Mouse (Mus musculus) thymus, adult 2 months (tissue): ENCODE results near the gene Mfsd2b. TPM values are rescaled to one million over a fixed set of nuclear protein-coding genes. Genes with fewer than 3 reads are reported as not detected.
"Not testable (repeated sequence)": the region's sequence is repeated elsewhere in the genome, so short reads cannot be mapped to it uniquely, and the experiment has no call there.

Source experiments
- DNase-seq: peaks from one replicate; pipeline ENCODE4 v3.0.0; 2021
- H3K27ac ChIP-seq: fragments of 200-500 bp; 2 replicates; pipeline ENCODE4 v1.5.1; 2012; ENCODE audit warnings: low read length, control low read depth; ENCODE audit not compliant: control insufficient read depth, insufficient read depth
- H3K27me3 ChIP-seq: fragments of 200-500 bp; 2 replicates; pipeline ENCODE4 v1.6.1; 2012; ENCODE audit warnings: mild to moderate bottlenecking, low read length, moderate library complexity, mixed read lengths; ENCODE audit not compliant: control insufficient read depth, insufficient read depth
- H3K36me3 ChIP-seq: fragments of 200-500 bp; 2 replicates; pipeline ENCODE4 v1.6.1; 2012; ENCODE audit warnings: mild to moderate bottlenecking, low read length, moderate library complexity; ENCODE audit not compliant: control insufficient read depth, insufficient read depth
- H3K4me1 ChIP-seq: fragments of 200-500 bp; replicated peaks from 2 replicates; pipeline ENCODE4 v1.6.1; 2012; ENCODE audit warnings: low read length; ENCODE audit not compliant: control insufficient read depth, insufficient read depth
- H3K4me3 ChIP-seq: fragments of 200-500 bp; 2 replicates; pipeline ENCODE4 v1.5.1; 2012; ENCODE audit warnings: mild to moderate bottlenecking, low read length, control low read depth, moderate library complexity; ENCODE audit not compliant: control insufficient read depth, insufficient read depth
- CTCF ChIP-seq: fragments of 200-500 bp; IDR thresholded peaks from 2 replicates; pipeline ENCODE4 v1.5.1; 2012; ENCODE audit warnings: mild to moderate bottlenecking, control low read depth, low read length, moderate library complexity, borderline replicate concordance; ENCODE audit not compliant: control insufficient read depth, poor library complexity, insufficient read depth; ENCODE audit errors: extremely low read depth
- POLR2A ChIP-seq: fragments of 200-500 bp; IDR thresholded peaks from 2 replicates; pipeline ENCODE4 v1.6.1; 2012; ENCODE audit warnings: mild to moderate bottlenecking, low read length, control low read depth, moderate library complexity; ENCODE audit not compliant: control insufficient read depth, poor library complexity, insufficient read depth; ENCODE audit errors: extremely low read depth
- WGBS: fragments of 180-500 bp; shearing (Covaris S2); methylation state at CpG from one replicate; pipeline ENCODE4 v1.1.7; 2018; 5-methylcytosine and 5-hydroxymethylcytosine counted together
- polyA plus RNA-seq: library from polyadenylated mRNA; depleted of rRNA; stranded (reverse); fragments of >200 nt; gene quantifications from 2 replicates; pipeline ENCODE4 v1.2.3, GENCODE M21; 2012

The Mfsd2b gene
- polyA plus RNA-seq, 1 experiment: 2.7 TPM

GRCm38 (mm10) chr12:4889251-4889650, 15.1 kb upstream of the Mfsd2b start:
- no peak overlapping the region for H3K27ac ChIP-seq
- no peaks in the 10 kb centered on the region for H3K4me1 ChIP-seq
- DNase-seq: no peak
- TF ChIP-seq CTCF (no peak), POLR2A (no peak)
- no peaks in the 10 kb centered on the region for H3K27me3 ChIP-seq
- H3K36me3 ChIP-seq: peaks cover 10% of the 10 kb centered on the region; the same call in 1 of the 2 replicates
- 97% methylated on average over 2 of the region's 2 CpGs for WGBS
- no peak overlapping the region for H3K4me3 ChIP-seq

GRCm38 (mm10) chr12:4888739-4889138, 14.6 kb upstream of the Mfsd2b start:
- TF ChIP-seq CTCF: no peak
- TF ChIP-seq POLR2A: no peak
- H3K27me3 ChIP-seq: no peaks in the 10 kb centered on the region
- no peak overlapping the region for H3K27ac ChIP-seq
- H3K36me3 ChIP-seq: peaks cover 10% of the 10 kb centered on the region; the same call in 1 of the 2 replicates
- DNase-seq: no peak
- no peak overlapping the region for H3K4me3 ChIP-seq
- no peaks in the 10 kb centered on the region for H3K4me1 ChIP-seq

- WGBS: 97% methylated on average over 4 of the region's 4 CpGs
- H3K27me3 ChIP-seq: not testable (repeated sequence)
Observed at GRCm38 (mm10) chr12:4886581-4886980, 12.4 kb upstream of the Mfsd2b start.

GRCm38 (mm10) chr12:4885062-4885461, 10.9 kb upstream of the Mfsd2b start:
- no peaks in the 10 kb centered on the region for H3K4me1 ChIP-seq

More at GRCm38 (mm10) chr12:4886581-4886980, 12.4 kb upstream of the Mfsd2b start:
- not testable (repeated sequence) for H3K4me1 ChIP-seq, H3K4me3 ChIP-seq, DNase-seq, H3K27ac ChIP-seq
- peaks cover 18% of the 10 kb centered on the region for H3K36me3 ChIP-seq

GRCm38 (mm10) chr12:4882086-4882485, 7.9 kb upstream of the Mfsd2b start:
- H3K36me3 ChIP-seq: peaks cover 22% of the 10 kb centered on the region
- H3K4me1 ChIP-seq: no peaks in the 10 kb centered on the region
- WGBS: 97% methylated on average over 2 of the region's 2 CpGs
- no peak for TF ChIP-seq CTCF
- H3K27ac ChIP-seq: no peak overlapping the region
- no peak overlapping the region for H3K4me3 ChIP-seq
- no peaks in the 10 kb centered on the region for H3K27me3 ChIP-seq
- DNase-seq: no peak

More at GRCm38 (mm10) chr12:4885062-4885461, 10.9 kb upstream of the Mfsd2b start:
- no peak for DNase-seq
- Histone ChIP-seq H3K36me3 (peaks cover 18% of the 10 kb centered on the region), H3K27ac (no peak overlapping the region), H3K27me3 (no peaks in the 10 kb centered on the region), H3K4me3 (no peak overlapping the region)
- WGBS: 73% methylated on average over 1 of the region's 1 CpGs
- no peak for TF ChIP-seq CTCF
- TF ChIP-seq POLR2A: no peak

GRCm38 (mm10) chr12:4879048-4879447, 4.9 kb upstream of the Mfsd2b start:
- Histone ChIP-seq H3K4me1 (peaks cover 4% of the 10 kb centered on the region), H3K36me3 (peaks cover 15% of the 10 kb centered on the region), H3K27ac (no peak overlapping the region), H3K4me3 (no peak overlapping the region), H3K27me3 (no peaks in the 10 kb centered on the region)
- DNase-seq: peak; percentile 13
- 98% methylated on average over 5 of the region's 5 CpGs for WGBS
- TF ChIP-seq POLR2A: no peak
- TF ChIP-seq CTCF: no peak

GRCm38 (mm10) chr12:4878296-4878783, 4.2 kb upstream of the Mfsd2b start:
- H3K27me3 ChIP-seq: no peaks in the 10 kb centered on the region
- WGBS: 64% methylated on average over 9 of the region's 9 CpGs
- H3K4me1 ChIP-seq: peaks cover 8% of the 10 kb centered on the region
- no peak for DNase-seq
- no peak overlapping the region for H3K27ac ChIP-seq
- H3K4me3 ChIP-seq: no peak overlapping the region
- peaks cover 15% of the 10 kb centered on the region for H3K36me3 ChIP-seq
- TF ChIP-seq POLR2A: no peak
- no peak for TF ChIP-seq CTCF
